18 mouse cellular contexts compared by ENCODE assay signal in genomic region chr9:119160689-119161088, GRCm38 (mm10). TPM values are rescaled to one million over a fixed set of nuclear protein-coding genes. Genes with fewer than 3 reads are reported as not detected.
DNase-seq lines count a peak whose midpoint lies in the region; ATAC-seq lines count a peak whose summit lies in the region.
"Had no signal": no experiment of that assay in that cellular context is flagged by ENCODE, and none has a peak within 500 bp of the region (broad histone marks: within the 10 kb centered on the region; RNA-seq: fewer than 3 reads in every experiment).

No protein-coding gene starts in this region.

- no peak overlapping the region for H3K4me3 ChIP-seq in kidney, embryonic 14.5 days (ENCODE audit: low read length)
- H3K4me3 ChIP-seq: forebrain, embryonic 13.5 days; hindbrain, embryonic 12.5 days; intestine, embryonic 15.5 days; limb, embryonic 15.5 days had no signal

- no peak overlapping the region for H3K9ac ChIP-seq in kidney, embryonic 14.5 days (ENCODE audit: low read depth, low read length)
- H3K9ac ChIP-seq: forebrain, embryonic 13.5 days; hindbrain, embryonic 12.5 days; intestine, embryonic 15.5 days; limb, embryonic 15.5 days had no signal

- no peaks in the 10 kb centered on the region for H3K36me3 ChIP-seq in kidney, embryonic 14.5 days (ENCODE audit: control insufficient read depth, insufficient read depth, low read length)
- H3K36me3 ChIP-seq: hindbrain, embryonic 12.5 days; intestine, embryonic 15.5 days; limb, embryonic 15.5 days had no signal

- no peaks in the 10 kb centered on the region for H3K27me3 ChIP-seq in kidney, embryonic 14.5 days (ENCODE audit: control insufficient read depth, insufficient read depth, low read length)

- no peak overlapping the region for H3K4me2 ChIP-seq in kidney, embryonic 14.5 days (replicated peaks; ENCODE audit: low read depth, low read length)
- H3K4me2 ChIP-seq: forebrain, embryonic 13.5 days; hindbrain, embryonic 12.5 days; intestine, embryonic 15.5 days; limb, embryonic 15.5 days had no signal

- H3K4me1 ChIP-seq in kidney, embryonic 14.5 days (ENCODE audit: control insufficient read depth, insufficient read depth, low read length): no peaks in the 10 kb centered on the region
- H3K4me1 ChIP-seq: hindbrain, embryonic 12.5 days; intestine, embryonic 15.5 days had no signal

- DNase-seq in kidney, adult 11 months: peak; percentile 94
- DNase-seq in urinary bladder, postnatal 25 days (ENCODE audit: low spot score): peak; percentile 17
- no peak for DNase-seq in urinary bladder, postnatal 4 days (ENCODE audit: low spot score in 2 of 2)
- peak; percentile 85 for DNase-seq in kidney, postnatal 14 days
- no peak for DNase-seq in heart, adult 11 months
- no peak for DNase-seq in ovary, postnatal 36 days (ENCODE audit: low spot score)
- DNase-seq: cerebellum, postnatal 10 days; gastrocnemius, postnatal 25 days; lung, postnatal 10 days; thymus, adult 2 months had no signal

- no peak overlapping the region for H3K27ac ChIP-seq in kidney, embryonic 14.5 days (ENCODE audit: low read depth, low read length)
- H3K27ac ChIP-seq: forebrain, embryonic 13.5 days; hindbrain, embryonic 12.5 days; intestine, embryonic 15.5 days; limb, embryonic 15.5 days had no signal

- WGBS in kidney, embryonic 14.5 days: 94% methylated on average over 3 of the region's 3 CpGs

- H3K9me3 ChIP-seq in kidney, embryonic 14.5 days (ENCODE audit: control insufficient read depth, low read length): no peaks in the 10 kb centered on the region
- H3K9me3 ChIP-seq: forebrain, embryonic 13.5 days; hindbrain, embryonic 12.5 days; intestine, embryonic 15.5 days; limb, embryonic 15.5 days had no signal

- ATAC-seq in kidney, embryonic 14.5 days (ENCODE audit: low FRiP score, low TSS enrichment): no peak
- ATAC-seq in inflammation-experienced regulatory T-cells, adult 6 months: no peak
- ATAC-seq: forebrain, embryonic 13.5 days; intestine, embryonic 15.5 days had no signal

RNA-seq across cellular contexts. Expression of gene Gm47289, which starts 1.7 kb away (rescaled TPM):
- polyA plus RNA-seq in kidney, embryonic 14.5 days (2014; fragmentation: Nextera tagmentation; extraction: Ambion mirVana): not detected in 2 replicates
- polyA plus RNA-seq in inflammation-experienced regulatory T-cells, adult 6 months (2017; shearing (Covaris generic)): not detected
- polyA plus RNA-seq: forebrain, embryonic 13.5 days; heart, postnatal 0 days; hindbrain, embryonic 12.5 days; intestine, embryonic 15.5 days; limb, embryonic 15.5 days; neural tube, embryonic 11.5 days; thymus, adult 2 months had no signal

RNA-seq across cellular contexts. Expression of gene Acaa1b, which starts 3.8 kb away (rescaled TPM):
- 8.1 and 13.5 TPM in 2 replicates for polyA plus RNA-seq in kidney, embryonic 14.5 days (2014; fragmentation: Nextera tagmentation; extraction: Ambion mirVana)
- polyA plus RNA-seq in inflammation-experienced regulatory T-cells, adult 6 months (2017; shearing (Covaris generic)): not detected

RNA-seq across cellular contexts. Expression of gene Slc22a13, which starts 48.2 kb away (rescaled TPM):
- polyA plus RNA-seq in kidney, embryonic 14.5 days (2014; fragmentation: Nextera tagmentation; extraction: Ambion mirVana): 0.44 and 0.93 TPM in 2 replicates
- polyA plus RNA-seq in inflammation-experienced regulatory T-cells, adult 6 months (2017; shearing (Covaris generic)): not detected
- polyA plus RNA-seq: forebrain, embryonic 13.5 days; heart, postnatal 0 days; intestine, embryonic 15.5 days; limb, embryonic 15.5 days; neural tube, embryonic 11.5 days had no signal

RNA-seq across cellular contexts. Expression of gene Dlec1, which starts 58.4 kb away (rescaled TPM):
- polyA plus RNA-seq in kidney, embryonic 14.5 days (2014; fragmentation: Nextera tagmentation; extraction: Ambion mirVana): 2.4 and 3.2 TPM in 2 replicates
- polyA plus RNA-seq in inflammation-experienced regulatory T-cells, adult 6 months (2017; shearing (Covaris generic)): under 1 TPM in 2 of 3 experiments, not detected in 1; 0.15 to 0.34 TPM

Comparison
In these comparisons a context has a peak if more than half of its experiments do, and no peak if none do; other contexts are left out.
1. DNase-seq: peak in kidney, adult 11 months (single experiment), urinary bladder, postnatal 25 days (single experiment) and kidney, postnatal 14 days (single experiment); none in urinary bladder, postnatal 4 days (0 of 2), heart, adult 11 months (single experiment) and ovary, postnatal 36 days (single experiment).